25 mouse cellular contexts compared by ENCODE assay signal in genomic region chr12:107608966-107609365, GRCm38 (mm10).
A peak's percentile ranks its signal among the peaks of the same experiment; 100 is the strongest.
DNase-seq lines count a peak whose midpoint lies in the region; ATAC-seq lines count a peak whose summit lies in the region.
"Had no signal": no experiment of that assay in that cellular context is flagged by ENCODE, and none has a peak within 500 bp of the region (broad histone marks: within the 10 kb centered on the region; RNA-seq: fewer than 3 reads in every experiment).

No protein-coding gene starts in this region.

- no peaks in the 10 kb centered on the region for H3K9me3 ChIP-seq in kidney, embryonic 15.5 days (replicated peaks)
- H3K9me3 ChIP-seq in forebrain, embryonic 11.5 days (ENCODE audit: control insufficient read depth, low read length) = no peaks in the 10 kb centered on the region
- H3K9me3 ChIP-seq: embryonic facial prominence, embryonic 10.5 days; hindbrain, embryonic 12.5 days; hindbrain, embryonic 15.5 days had no signal

- WGBS in kidney, embryonic 15.5 days = 71% methylated on average over 6 of the region's 6 CpGs
- 82% methylated on average over 6 of the region's 6 CpGs for WGBS in forebrain, embryonic 11.5 days

- H3K36me3 ChIP-seq in kidney, embryonic 15.5 days = no peaks in the 10 kb centered on the region
- no peaks in the 10 kb centered on the region for H3K36me3 ChIP-seq in forebrain, embryonic 11.5 days (ENCODE audit: control insufficient read depth, insufficient read depth, low read length)
- H3K36me3 ChIP-seq: embryonic facial prominence, embryonic 10.5 days; embryonic facial prominence, embryonic 13.5 days; hindbrain, embryonic 12.5 days; hindbrain, embryonic 15.5 days had no signal

- no peak overlapping the region for H3K4me2 ChIP-seq in kidney, embryonic 15.5 days
- no peak overlapping the region for H3K4me2 ChIP-seq in forebrain, embryonic 11.5 days (ENCODE audit: low read depth, low read length, severe bottlenecking)
- H3K4me2 ChIP-seq: embryonic facial prominence, embryonic 13.5 days; forebrain, embryonic 13.5 days; heart, embryonic 11.5 days; hindbrain, embryonic 12.5 days; hindbrain, embryonic 15.5 days had no signal

- no peaks in the 10 kb centered on the region for H3K27me3 ChIP-seq in kidney, embryonic 15.5 days
- no peaks in the 10 kb centered on the region for H3K27me3 ChIP-seq in forebrain, embryonic 11.5 days (ENCODE audit: control insufficient read depth, insufficient read depth, low read length)
- H3K27me3 ChIP-seq: embryonic facial prominence, embryonic 13.5 days; forebrain, embryonic 13.5 days; hindbrain, embryonic 12.5 days; hindbrain, embryonic 15.5 days had no signal

- H3K27ac ChIP-seq in kidney, embryonic 15.5 days = no peak overlapping the region
- H3K27ac ChIP-seq in forebrain, embryonic 11.5 days (ENCODE audit: low read depth, low read length) = no peak overlapping the region
- H3K27ac ChIP-seq: embryonic facial prominence, embryonic 10.5 days; embryonic facial prominence, embryonic 13.5 days; forebrain, embryonic 13.5 days; gastrocnemius, adult 2 months; heart, adult 2 months; hindbrain, embryonic 12.5 days; hindbrain, embryonic 15.5 days had no signal

- no peaks in the 10 kb centered on the region for H3K4me1 ChIP-seq in kidney, embryonic 15.5 days
- H3K4me1 ChIP-seq in forebrain, embryonic 11.5 days (replicated peaks; ENCODE audit: control insufficient read depth, insufficient read depth, low read length) = no peaks in the 10 kb centered on the region
- H3K4me1 ChIP-seq: embryonic facial prominence, embryonic 10.5 days; embryonic facial prominence, embryonic 13.5 days; forebrain, embryonic 13.5 days; hindbrain, embryonic 12.5 days; hindbrain, embryonic 15.5 days had no signal

- DNase-seq in thymus, adult 18-20 months = peak; percentile 6 to 22
- DNase-seq in thymus, postnatal 0 days (ENCODE audit: low spot score) = peak; percentile 79
- peak; percentile 50 for DNase-seq in thymus, postnatal 25 days
- no peak for DNase-seq in neural tube, embryonic 10.5 days (ENCODE audit: extremely low spot score, low spot score)
- no peak for DNase-seq in forebrain, embryonic 11.5 days (ENCODE audit: low spot score)
- DNase-seq: adrenal gland, adult 2 months; adrenal gland, postnatal 14 days; cerebellum, adult 11-12 months; cerebellum, adult 8-10 months; cerebellum, postnatal 10 days; cerebellum, postnatal 36 days; embryo, embryonic 11 days; forebrain, postnatal 0 days; gastrocnemius, adult 2 months; gastrocnemius, postnatal 14 days; heart, adult 2 months had no signal

- no peak overlapping the region for H3K9ac ChIP-seq in kidney, embryonic 15.5 days
- H3K9ac ChIP-seq in forebrain, embryonic 11.5 days (ENCODE audit: low read length) = no peak overlapping the region
- H3K9ac ChIP-seq: embryonic facial prominence, embryonic 13.5 days; forebrain, embryonic 13.5 days; forebrain, postnatal 0 days; hindbrain, embryonic 12.5 days; hindbrain, embryonic 15.5 days had no signal

- H3K4me3 ChIP-seq in kidney, embryonic 15.5 days (replicated peaks) = no peak overlapping the region
- H3K4me3 ChIP-seq in forebrain, embryonic 11.5 days (ENCODE audit: low read depth, low read length) = no peak overlapping the region
- H3K4me3 ChIP-seq: embryonic facial prominence, embryonic 10.5 days; embryonic facial prominence, embryonic 13.5 days; erythroblast, embryonic 14.5 days; forebrain, embryonic 13.5 days; gastrocnemius, adult 2 months; heart, adult 2 months; hindbrain, embryonic 12.5 days; hindbrain, embryonic 15.5 days had no signal

- no peak for ATAC-seq in kidney, embryonic 15.5 days (replicated peaks; ENCODE audit: low FRiP score)
- ATAC-seq in forebrain, embryonic 11.5 days (replicated peaks; ENCODE audit: low FRiP score) = no peak
- ATAC-seq: CD4-positive, CD25-positive, alpha-beta regulatory T cell, adult 4 months; forebrain, embryonic 13.5 days; forebrain, postnatal 0 days had no signal

Comparison
In these comparisons a context has a peak if more than half of its experiments do, and no peak if none do; other contexts are left out.
1. DNase-seq: peak in thymus, adult 18-20 months (2 of 2), thymus, postnatal 0 days (single experiment) and thymus, postnatal 25 days (single experiment); none in neural tube, embryonic 10.5 days (single experiment) and forebrain, embryonic 11.5 days (single experiment).